Mouse (Mus musculus) ES-Bruce4 (cell line): ENCODE measurements around the gene Ppp5c. TPM values are rescaled to one million over a fixed set of nuclear protein-coding genes. Genes with fewer than 3 reads are reported as not detected.

Source experiments
- H3K27ac ChIP-seq: 2 replicates; pipeline ENCODE4 v1.5.1; 2012; ENCODE audit warnings: low read length, inconsistent platforms; ENCODE audit not compliant: insufficient read depth
- H3K27me3 ChIP-seq: 2 replicates; pipeline ENCODE4 v1.6.1; 2012; ENCODE audit warnings: mild to moderate bottlenecking, low read length, inconsistent platforms; ENCODE audit not compliant: control insufficient read depth, poor library complexity, insufficient read depth, severe bottlenecking
- H3K36me3 ChIP-seq: 2 replicates; pipeline ENCODE4 v1.6.1; 2012; ENCODE audit warnings: inconsistent platforms, mild to moderate bottlenecking, low read length, moderate library complexity; ENCODE audit not compliant: control insufficient read depth, poor library complexity, insufficient read depth, severe bottlenecking
- H3K4me1 ChIP-seq: one replicate; pipeline ENCODE4 v1.8.1; 2011; ENCODE audit warnings: low read length; ENCODE audit not compliant: control insufficient read depth, insufficient read depth
- H3K4me3 ChIP-seq: 2 replicates; pipeline ENCODE4 v1.5.1; 2011; ENCODE audit warnings: low read depth, mild to moderate bottlenecking, low read length
- H3K9ac ChIP-seq: 2 replicates; pipeline ENCODE4 v1.6.1; 2012; ENCODE audit warnings: low read depth, mild to moderate bottlenecking, inconsistent platforms; ENCODE audit not compliant: poor library complexity, severe bottlenecking
- H3K9me3 ChIP-seq: replicated peaks from 2 replicates; pipeline ENCODE4 v1.6.1; 2012; ENCODE audit warnings: mild to moderate bottlenecking, low read length, inconsistent platforms; ENCODE audit not compliant: control insufficient read depth, poor library complexity, insufficient read depth, severe bottlenecking
- CTCF ChIP-seq: IDR thresholded peaks from one replicate; pipeline ENCODE4 v1.8.1; 2011; ENCODE audit warnings: low read depth, low read length
- EP300 ChIP-seq: IDR thresholded peaks from 2 replicates; pipeline ENCODE4 v1.6.1; 2011; ENCODE audit warnings: low read depth, low read length; ENCODE audit not compliant: insufficient read depth
- POLR2A ChIP-seq: IDR thresholded peaks from one replicate; pipeline ENCODE4 v1.8.1; 2011; ENCODE audit warnings: low read length; ENCODE audit not compliant: insufficient read depth
- polyA plus RNA-seq: library from polyadenylated mRNA; stranded (reverse); fragments of >200 nt; gene quantifications from 2 replicates; pipeline ENCODE4 v1.2.4, GENCODE M21; 2011; ENCODE audit warnings: low read depth; ENCODE audit not compliant: missing spikeins, insufficient read depth, insufficient read length

Gene Ppp5c
- polyA plus RNA-seq, 1 experiment, result 107 TPM

DNA sequence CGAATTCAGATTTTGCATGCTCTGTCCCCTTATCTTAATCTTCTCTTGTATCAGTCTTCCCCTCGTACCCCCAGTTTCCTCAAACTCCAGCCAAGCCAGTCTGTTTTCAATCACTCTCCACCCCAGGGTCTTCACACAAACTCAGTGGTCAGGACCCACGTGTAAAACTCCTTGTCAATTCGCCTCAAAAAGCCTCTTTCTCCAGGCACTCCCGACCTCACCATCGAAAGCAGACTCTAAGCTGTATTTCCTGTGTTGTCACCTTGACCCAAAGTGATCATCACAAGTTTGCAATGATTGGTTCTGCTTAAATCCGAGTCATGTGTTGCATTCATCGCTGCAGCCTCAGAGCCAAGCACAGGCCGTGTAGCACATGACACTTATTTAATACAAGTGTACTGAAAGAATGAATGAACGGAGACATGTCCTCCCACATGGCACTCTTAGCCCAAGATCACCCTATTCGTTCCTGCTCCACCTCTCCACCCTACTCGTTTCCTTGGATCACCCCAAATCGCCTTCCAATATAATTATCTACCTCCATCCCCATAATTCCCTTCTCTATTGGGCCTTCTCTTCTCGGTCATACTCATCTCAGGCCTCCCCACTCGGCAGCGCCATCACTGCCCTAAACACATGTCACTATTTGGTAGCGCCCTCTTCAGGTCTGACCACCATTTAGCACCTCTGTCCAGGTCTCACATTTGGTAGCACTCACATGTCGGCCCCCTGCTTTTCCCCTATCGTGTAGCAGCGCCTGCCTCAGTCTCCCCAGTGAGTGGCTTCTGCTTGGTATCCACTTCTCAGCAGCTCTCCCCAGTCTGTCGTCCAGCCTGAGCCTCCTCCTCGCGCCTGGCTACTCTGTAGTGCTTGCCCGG is 775 bp downstream of the Ppp5c start:
- H3K4me1 ChIP-seq, result peaks cover 2% of the 10 kb centered on the region
- TF ChIP-seq CTCF (peak; percentile 71), POLR2A (no peak)
- H3K27ac ChIP-seq, result peak overlapping the region; percentile 4; the same call in 1 of the 2 replicates
- peak overlapping the region; percentile 83 for H3K4me3 ChIP-seq
- H3K36me3 ChIP-seq, result peaks cover 6% of the 10 kb centered on the region
- peak overlapping the region; percentile 78 for H3K9ac ChIP-seq
- H3K9me3 ChIP-seq, result no peaks in the 10 kb centered on the region
- H3K27me3 ChIP-seq, result no peaks in the 10 kb centered on the region

- Histone ChIP-seq H3K9ac (peak overlapping the region; percentile 78), H3K36me3 (peaks cover 13% of the 10 kb centered on the region)
- TF ChIP-seq CTCF, result no peak
- no peak for TF ChIP-seq EP300
- TF ChIP-seq POLR2A, result no peak
Observed at GRCm38 (mm10) chr7:17025896-17026622, 1.7 kb downstream of the Ppp5c start.

DNA sequence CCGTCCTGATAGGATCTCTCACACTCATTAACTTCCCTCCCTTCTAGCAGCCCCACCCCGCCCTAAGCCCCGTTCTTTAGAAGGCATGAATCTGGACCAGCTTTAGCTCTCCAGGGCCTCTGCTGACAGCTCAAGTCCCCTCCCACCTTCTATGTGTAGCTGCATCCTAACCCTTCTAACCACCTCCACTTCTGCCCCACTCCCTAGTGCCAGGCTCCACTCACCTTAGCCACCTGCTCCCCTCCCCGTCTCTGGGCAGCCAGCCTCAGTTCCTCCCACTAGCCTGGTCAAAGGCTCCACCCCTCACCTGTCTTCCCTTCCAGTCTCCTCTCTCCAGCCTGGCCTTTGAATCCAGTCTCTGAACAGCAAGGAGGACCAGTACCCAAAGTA is 2.2 kb downstream of the Ppp5c start:
- H3K36me3 ChIP-seq, result peaks cover 13% of the 10 kb centered on the region
- H3K4me3 ChIP-seq, result no peak overlapping the region; the same call in 1 of the 2 replicates
- TF ChIP-seq POLR2A, result no peak
- no peak for TF ChIP-seq EP300
- TF ChIP-seq CTCF, result no peak

More at GRCm38 (mm10) chr7:17025896-17026622, 1.7 kb downstream of the Ppp5c start:
- no peaks in the 10 kb centered on the region for H3K9me3 ChIP-seq
- no peaks in the 10 kb centered on the region for H3K27me3 ChIP-seq
- H3K4me1 ChIP-seq, result peaks cover 2% of the 10 kb centered on the region
- peak overlapping the region; percentile 83 for H3K4me3 ChIP-seq
- no peak overlapping the region for H3K27ac ChIP-seq

DNA sequence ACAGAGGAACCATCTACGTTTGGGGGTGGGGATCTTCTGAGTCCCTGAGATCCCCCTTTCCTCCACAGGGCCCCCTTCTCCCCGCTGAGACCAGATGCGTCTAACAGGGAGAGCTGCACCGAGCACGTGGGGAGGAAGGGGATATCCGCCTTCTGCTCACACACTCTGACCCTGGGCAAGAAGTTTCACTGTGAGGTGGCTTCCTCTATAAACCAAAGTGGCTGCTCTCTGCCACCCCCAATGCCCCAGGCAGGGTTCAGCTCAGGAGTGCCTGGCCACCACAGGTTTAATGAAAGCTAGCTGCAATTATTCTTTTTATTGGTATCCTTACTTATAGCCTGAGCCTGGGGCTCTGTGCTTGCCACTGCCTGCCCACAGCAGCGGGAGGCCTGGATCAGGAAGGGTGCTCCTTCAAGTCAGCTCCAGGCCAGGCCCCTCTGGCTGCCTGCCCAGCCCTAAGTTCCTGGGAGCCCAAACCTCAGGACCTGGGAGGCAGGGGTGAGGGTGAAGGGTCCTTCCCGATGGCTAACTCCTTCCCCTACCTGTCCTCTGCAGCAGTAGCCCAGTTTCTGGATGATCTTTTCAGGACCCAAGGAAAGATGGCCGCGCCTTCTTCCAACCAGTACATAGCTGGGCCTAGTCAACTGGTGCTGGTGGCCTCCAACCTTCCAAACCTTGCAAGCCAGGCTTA is 2.8 kb downstream of the Ppp5c start:
- H3K9ac ChIP-seq, result 0 out of 2 replicates have a peak overlapping the region, but pooled peaks have one; percentile 78
- H3K27ac ChIP-seq, result no peak overlapping the region
- no peak for TF ChIP-seq POLR2A
- TF ChIP-seq CTCF, result no peak
- TF ChIP-seq EP300, result no peak
- H3K4me1 ChIP-seq, result peaks cover 2% of the 10 kb centered on the region
- H3K36me3 ChIP-seq, result peaks cover 15% of the 10 kb centered on the region
- H3K9me3 ChIP-seq, result no peaks in the 10 kb centered on the region
- no peak overlapping the region for H3K4me3 ChIP-seq
- no peaks in the 10 kb centered on the region for H3K27me3 ChIP-seq

More for the DNA sequence above, 2.2 kb downstream of the Ppp5c start:
- Histone ChIP-seq H3K4me1 (peaks cover 2% of the 10 kb centered on the region), H3K9ac (0 out of 2 replicates have a peak overlapping the region, but pooled peaks have one; percentile 78), H3K9me3 (no peaks in the 10 kb centered on the region), H3K27ac (no peak overlapping the region), H3K27me3 (no peaks in the 10 kb centered on the region)

GRCm38 (mm10) chr7:17024141-17024540 is 3.6 kb downstream of the Ppp5c start:
- Histone ChIP-seq H3K36me3 (peaks cover 18% of the 10 kb centered on the region), H3K9ac (no peak overlapping the region), H3K27me3 (no peaks in the 10 kb centered on the region), H3K9me3 (no peaks in the 10 kb centered on the region), H3K27ac (no peak overlapping the region), H3K4me3 (no peak overlapping the region), H3K4me1 (peaks cover 2% of the 10 kb centered on the region)
- TF ChIP-seq POLR2A (no peak), EP300 (no peak), CTCF (no peak)

GRCm38 (mm10) chr7:17023701-17024100 is 4.0 kb downstream of the Ppp5c start:
- Histone ChIP-seq H3K27ac (no peak overlapping the region), H3K4me3 (no peak overlapping the region), H3K36me3 (peaks cover 18% of the 10 kb centered on the region), H3K9me3 (no peaks in the 10 kb centered on the region), H3K9ac (no peak overlapping the region), H3K4me1 (peaks cover 2% of the 10 kb centered on the region), H3K27me3 (no peaks in the 10 kb centered on the region)
- TF ChIP-seq EP300 (no peak), CTCF (no peak), POLR2A (no peak)
